Mouse (Mus musculus) right cerebral cortex, postnatal 25 days (tissue): Measurements from ENCODE around the gene Elmo3.
"Not testable (repeated sequence)": the region's sequence is repeated elsewhere in the genome, so short reads cannot be mapped to it uniquely, and the experiment has no call there.

Experiments used
- DNase-seq: peaks from one replicate; pipeline ENCODE4 v3.0.0; 2022

The Elmo3 gene

GRCm38 (mm10) chr8:105276292-105277120 lies 28.9 kb upstream of the Elmo3 start:
- peak; percentile 46 for DNase-seq

- peak; percentile 83 for DNase-seq
These were observed 26.5 kb upstream of the Elmo3 start for GRCm38 (mm10) chr8:105278911-105279334.

GRCm38 (mm10) chr8:105280567-105280966 lies 24.8 kb upstream of the Elmo3 start:
- no peak for DNase-seq

GRCm38 (mm10) chr8:105281821-105282220 lies 23.6 kb upstream of the Elmo3 start:
- DNase-seq = no peak

GRCm38 (mm10) chr8:105282239-105282638 lies 23.2 kb upstream of the Elmo3 start:
- DNase-seq = no peak

GRCm38 (mm10) chr8:105283074-105283473 lies 22.3 kb upstream of the Elmo3 start:
- DNase-seq = no peak

- no peak for DNase-seq
These were observed 19.9 kb upstream of the Elmo3 start for GRCm38 (mm10) chr8:105285514-105285913.

- no peak for DNase-seq
These were observed 18.5 kb upstream of the Elmo3 start for GRCm38 (mm10) chr8:105286907-105287306.

- DNase-seq = no peak
These were observed 17.2 kb upstream of the Elmo3 start for GRCm38 (mm10) chr8:105288231-105288630.

GRCm38 (mm10) chr8:105288958-105289732 lies 16.3 kb upstream of the Elmo3 start:
- DNase-seq = peak; percentile 96

- DNase-seq = peak; percentile 48
These were observed 15.5 kb upstream of the Elmo3 start, which contains the start of gene 4931428F04Rik for GRCm38 (mm10) chr8:105289805-105290460. Gene 4931428F04Rik (minus strand): TSS chr8:105289864.

GRCm38 (mm10) chr8:105290554-105291314 lies 14.7 kb upstream of the Elmo3 start:
- peak; percentile 68 for DNase-seq

- DNase-seq = not testable (repeated sequence)
These were observed 14.0 kb upstream of the Elmo3 start for GRCm38 (mm10) chr8:105291364-105291763.

GRCm38 (mm10) chr8:105291802-105292201 lies 13.6 kb upstream of the Elmo3 start:
- DNase-seq = not testable (repeated sequence)

- DNase-seq = no peak
These were observed 12.9 kb upstream of the Elmo3 start for GRCm38 (mm10) chr8:105292471-105292870.

GRCm38 (mm10) chr8:105293405-105293804 lies 12.0 kb upstream of the Elmo3 start:
- no peak for DNase-seq

- no peak for DNase-seq
These were observed 10.6 kb upstream of the Elmo3 start for GRCm38 (mm10) chr8:105294776-105295175.

- no peak for DNase-seq
These were observed 10.1 kb upstream of the Elmo3 start for GRCm38 (mm10) chr8:105295256-105295655.

GRCm38 (mm10) chr8:105295895-105296573 lies 9.4 kb upstream of the Elmo3 start, which contains the start of gene Exoc3l:
Gene Exoc3l (minus strand): TSS chr8:105296101.
- DNase-seq = no peak

- DNase-seq = peak; percentile 94
These were observed 7.7 kb upstream of the Elmo3 start, which contains the start of gene E2f4 for GRCm38 (mm10) chr8:105297511-105298192. Gene E2f4 (plus strand): TSS chr8:105297663.
